ENCODE assay signal across 23 mouse cellular contexts in genomic region chr5:135979381-135979780, GRCm38 (mm10). TPM values are rescaled to one million over a fixed set of nuclear protein-coding genes. Genes with fewer than 3 reads are reported as not detected.
"Had no signal": no experiment of that assay in that cellular context is flagged by ENCODE, and none has a peak within 500 bp of the region (broad histone marks: within the 10 kb centered on the region; RNA-seq: fewer than 3 reads in every experiment).

No protein-coding gene starts in this region.

- H3K4me1 ChIP-seq: midbrain, embryonic 12.5 days; neural tube, embryonic 15.5 days had no signal

- H3K9ac ChIP-seq: lung, embryonic 14.5 days; midbrain, embryonic 12.5 days; neural tube, embryonic 13.5 days; neural tube, embryonic 15.5 days had no signal

- H3K27me3 ChIP-seq: midbrain, embryonic 12.5 days; neural tube, embryonic 13.5 days had no signal

- H3K27ac ChIP-seq: midbrain, embryonic 10.5 days; midbrain, embryonic 12.5 days; neural tube, embryonic 13.5 days; neural tube, embryonic 15.5 days had no signal

- H3K9me3 ChIP-seq: midbrain, embryonic 10.5 days; midbrain, embryonic 12.5 days; neural tube, embryonic 13.5 days; neural tube, embryonic 15.5 days had no signal

- H3K36me3 ChIP-seq: midbrain, embryonic 10.5 days; midbrain, embryonic 12.5 days; neural tube, embryonic 13.5 days; neural tube, embryonic 15.5 days had no signal

- DNase-seq: lung, adult 18-20 months; lung, embryonic 14.5 days; lung, postnatal 10 days; lung, postnatal 4 days; midbrain, embryonic 14.5 days; retina, postnatal 1 day; right cerebral cortex, adult 18-20 months; right cerebral cortex, postnatal 25 days; right cerebral cortex, postnatal 4 days; spleen, adult 18-20 months; thymus, adult 18-20 months; thymus, postnatal 14 days; thymus, postnatal 36 days had no signal

- H3K4me3 ChIP-seq: midbrain, embryonic 10.5 days; midbrain, embryonic 12.5 days; myocyte; neural tube, embryonic 13.5 days; neural tube, embryonic 15.5 days had no signal

RNA-seq across cellular contexts. Expression of gene Zp3, which starts 0.5 kb away (rescaled TPM):
- total RNA-seq: megakaryocyte-erythroid progenitor cell, adult 5-6 weeks had no signal
- polyA plus RNA-seq: lung, embryonic 14.5 days; midbrain, embryonic 10.5 days; midbrain, embryonic 12.5 days; midbrain, embryonic 14.5 days; neural tube, embryonic 11.5 days; small intestine, adult 2 months; stomach, embryonic 14.5 days had no signal

RNA-seq across cellular contexts. Expression of gene Upk3b, which starts 58.9 kb away (rescaled TPM):
- total RNA-seq: megakaryocyte, adult 5-6 weeks; megakaryocyte-erythroid progenitor cell, adult 5-6 weeks had no signal
- polyA plus RNA-seq: midbrain, embryonic 10.5 days; midbrain, embryonic 14.5 days; myocyte had no signal
